Mouse (Mus musculus): ENCODE measurements around the gene Hist1h2bc.
A peak's percentile ranks its signal among the peaks of the same experiment; 100 is the strongest.
"Not testable (repeated sequence)": the region's sequence is repeated elsewhere in the genome, so short reads cannot be mapped to it uniquely, and the experiment has no call there.

The Hist1h2bc gene

DNA sequence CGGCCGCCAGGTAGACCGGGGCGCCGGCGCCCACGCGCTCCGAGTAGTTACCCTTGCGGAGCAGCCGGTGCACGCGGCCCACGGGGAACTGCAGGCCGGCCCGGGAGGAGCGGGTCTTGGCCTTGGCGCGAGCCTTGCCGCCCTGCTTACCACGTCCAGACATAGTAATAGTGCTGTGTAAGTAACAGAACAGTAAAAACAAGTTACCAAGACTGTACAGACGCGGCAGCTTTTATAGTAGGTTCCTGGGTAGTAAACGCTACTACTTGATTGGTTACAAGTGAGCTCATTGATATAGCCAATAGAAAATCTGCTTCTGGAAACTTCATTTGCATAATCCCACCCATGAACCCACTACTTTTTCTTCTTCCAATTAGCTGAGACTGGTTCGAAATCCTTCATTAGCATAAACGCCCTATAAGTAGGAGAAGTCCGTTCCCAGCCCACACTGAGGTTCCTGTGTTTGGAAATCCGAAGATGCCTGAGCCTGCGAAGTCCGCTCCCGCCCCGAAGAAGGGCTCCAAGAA is at the start of gene Hist1h2bc, which contains the start of gene Hist1h2ac:
Gene Hist1h2bc (plus strand): TSS at position 445 of the 527 bp plus-strand sequence.
Gene Hist1h2ac (minus strand): TSS at position 194 of the 527 bp plus-strand sequence.
- peak; percentile 91 for DNase-seq

DNA sequence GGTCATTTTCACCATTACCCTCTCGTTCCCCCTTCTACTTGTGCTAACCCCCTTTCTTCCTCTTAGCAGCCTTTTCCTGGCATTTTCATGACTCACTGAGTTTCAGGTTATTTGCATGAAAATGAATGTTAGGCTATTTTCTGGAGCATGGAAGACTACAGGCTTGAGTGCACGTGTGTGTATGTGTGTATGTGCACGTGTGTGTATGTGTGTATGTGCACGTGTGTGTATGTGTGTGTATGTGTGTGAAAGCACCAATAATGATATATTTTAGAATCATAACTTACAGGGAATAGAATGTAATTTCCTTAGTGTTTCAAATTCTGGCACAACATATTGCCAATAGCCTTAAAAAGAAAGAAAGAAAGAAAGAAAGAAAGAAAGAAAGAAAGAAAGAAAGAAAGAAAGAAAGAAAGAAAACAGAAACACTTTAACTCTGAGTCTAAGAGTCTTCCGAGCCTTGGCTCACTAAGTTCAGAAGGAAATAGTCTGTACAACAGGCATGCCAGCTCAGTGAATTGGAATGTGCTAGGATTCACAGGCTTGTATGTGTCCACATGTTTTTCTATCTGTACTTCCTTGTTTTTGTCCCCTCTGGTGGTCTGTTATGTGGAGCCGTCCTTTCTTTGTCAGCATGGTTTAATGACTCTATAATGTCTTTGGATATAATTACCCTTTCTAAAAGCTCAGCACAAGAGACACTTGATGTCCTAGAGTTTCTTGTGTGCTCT is 24.2 kb upstream of the Hist1h2bc start:
- DNase-seq: no peak

DNA sequence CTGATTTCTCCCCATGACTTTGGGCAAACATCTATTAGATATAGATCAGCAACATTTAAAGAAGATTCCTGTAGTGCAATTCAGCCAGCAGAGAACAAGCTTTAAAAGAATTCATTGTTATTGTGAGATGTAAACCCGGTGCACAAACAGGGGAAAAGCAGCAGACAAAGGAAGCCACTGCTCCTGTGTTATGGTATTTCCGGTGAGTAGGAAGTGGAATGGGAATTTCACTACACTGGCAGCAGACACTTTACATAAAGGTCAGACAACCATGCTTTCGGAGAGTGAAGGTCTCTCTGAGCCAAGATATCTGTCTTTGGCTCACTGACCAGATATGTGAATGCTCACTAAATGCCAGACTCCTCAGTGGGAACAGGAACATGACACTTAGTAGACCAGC is 21.5 kb upstream of the Hist1h2bc start:
- no peak for DNase-seq

DNA sequence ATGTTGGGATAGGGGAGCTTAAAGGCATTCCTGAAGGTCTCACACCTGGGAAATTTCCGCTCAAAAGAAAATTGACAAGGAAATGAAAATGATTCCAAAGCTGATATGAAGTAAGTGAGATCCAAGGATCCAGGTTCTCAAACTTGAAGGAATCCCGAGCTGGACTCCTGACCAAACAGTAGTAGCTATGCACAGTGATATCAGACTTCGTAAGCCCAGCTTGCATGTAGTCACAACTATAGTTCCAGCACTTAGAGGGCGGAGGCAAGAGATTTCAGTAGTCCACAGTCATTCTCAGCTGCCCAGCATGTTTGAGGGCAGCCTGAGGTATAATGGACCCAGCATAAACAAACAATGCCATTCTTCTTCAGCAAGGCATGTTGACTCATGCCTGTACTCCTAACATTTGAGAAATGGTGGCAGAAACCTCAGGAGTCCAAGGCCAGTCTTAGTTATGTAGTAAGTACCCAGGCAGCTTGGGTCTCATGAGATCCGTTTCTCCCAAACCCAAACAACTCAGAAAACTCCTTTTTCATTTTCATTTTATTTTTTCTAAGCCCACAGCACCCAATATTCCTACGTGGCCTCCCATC is 1.9 kb upstream of the Hist1h2bc start:
- no peak for DNase-seq

DNA sequence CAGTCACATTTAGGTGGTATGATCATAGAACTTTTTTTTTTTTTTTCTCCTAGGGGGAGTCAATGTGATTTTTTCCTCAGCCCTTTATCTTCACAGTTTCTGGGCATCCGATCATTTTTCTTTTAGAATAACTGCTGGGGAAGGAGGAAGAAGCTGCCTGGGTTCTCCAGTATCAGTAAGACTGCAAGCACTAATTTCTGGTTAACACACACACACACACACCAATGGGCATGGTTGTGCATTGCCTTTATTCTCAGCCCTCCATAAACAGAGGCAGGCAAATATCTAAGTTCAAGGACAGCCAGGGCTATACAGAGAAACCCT is 1.4 kb upstream of the Hist1h2bc start:
- no peak for DNase-seq

DNA sequence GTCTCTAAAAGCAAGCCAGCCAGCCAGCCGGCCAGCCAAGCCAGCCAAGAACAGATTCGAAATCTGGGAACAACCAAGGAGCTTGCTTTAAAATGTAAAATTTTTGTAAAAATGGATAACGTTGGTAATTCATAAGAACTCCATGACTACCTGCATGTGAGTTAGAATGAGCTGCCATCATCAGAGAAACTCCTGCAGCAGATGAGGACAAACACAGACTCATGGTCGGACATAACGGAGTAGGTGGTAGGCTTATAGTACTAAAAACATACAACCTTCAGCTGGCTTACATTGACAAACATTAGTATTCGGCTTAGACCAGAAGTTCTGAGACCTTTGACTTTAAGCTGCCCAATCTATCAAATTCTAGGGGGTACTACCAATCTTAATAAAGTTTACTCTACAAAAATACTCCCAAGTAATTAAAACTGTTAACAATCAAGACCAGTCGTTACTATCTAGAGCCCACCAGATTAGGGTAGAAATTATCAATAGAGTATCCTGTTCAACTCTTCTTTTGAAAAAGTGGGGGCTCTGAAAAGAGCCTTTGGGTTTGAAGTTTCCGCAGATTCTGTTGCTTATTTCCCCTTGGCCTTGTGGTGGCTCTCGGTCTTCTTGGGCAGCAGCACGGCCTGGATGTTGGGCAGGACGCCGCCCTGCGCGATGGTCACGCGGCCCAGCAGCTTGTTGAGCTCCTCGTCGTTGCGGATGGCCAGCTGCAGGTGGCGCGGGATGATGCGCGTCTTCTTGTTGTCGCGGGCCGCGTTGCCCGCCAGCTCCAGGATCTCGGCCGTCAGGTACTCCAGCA is 848 bp upstream of the Hist1h2bc start:
- DNase-seq: not testable (repeated sequence)

DNA sequence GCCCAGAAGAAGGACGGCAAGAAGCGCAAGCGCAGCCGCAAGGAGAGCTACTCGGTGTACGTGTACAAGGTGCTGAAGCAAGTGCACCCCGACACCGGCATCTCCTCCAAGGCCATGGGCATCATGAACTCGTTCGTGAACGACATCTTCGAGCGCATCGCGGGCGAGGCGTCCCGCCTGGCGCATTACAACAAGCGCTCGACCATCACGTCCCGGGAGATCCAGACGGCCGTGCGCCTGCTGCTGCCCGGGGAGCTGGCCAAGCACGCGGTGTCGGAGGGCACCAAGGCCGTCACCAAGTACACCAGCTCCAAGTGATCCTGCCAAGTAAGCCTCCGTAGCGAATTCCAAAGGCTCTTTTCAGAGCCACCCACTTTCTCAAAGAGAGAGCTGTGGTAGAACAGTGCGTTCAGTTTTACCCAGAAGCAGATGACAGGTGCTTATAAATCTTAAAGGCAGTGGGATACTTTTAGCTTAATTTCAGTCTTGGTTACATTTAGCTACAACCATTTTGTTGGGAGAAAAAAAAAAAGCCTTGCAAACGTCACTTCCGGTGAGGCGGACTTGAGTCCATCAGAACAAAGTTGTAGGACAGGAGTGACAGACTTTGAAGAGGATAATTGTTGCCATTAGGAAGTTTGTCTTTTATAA is 421 bp downstream of the Hist1h2bc start:
- DNase-seq: peak; percentile 73

DNA sequence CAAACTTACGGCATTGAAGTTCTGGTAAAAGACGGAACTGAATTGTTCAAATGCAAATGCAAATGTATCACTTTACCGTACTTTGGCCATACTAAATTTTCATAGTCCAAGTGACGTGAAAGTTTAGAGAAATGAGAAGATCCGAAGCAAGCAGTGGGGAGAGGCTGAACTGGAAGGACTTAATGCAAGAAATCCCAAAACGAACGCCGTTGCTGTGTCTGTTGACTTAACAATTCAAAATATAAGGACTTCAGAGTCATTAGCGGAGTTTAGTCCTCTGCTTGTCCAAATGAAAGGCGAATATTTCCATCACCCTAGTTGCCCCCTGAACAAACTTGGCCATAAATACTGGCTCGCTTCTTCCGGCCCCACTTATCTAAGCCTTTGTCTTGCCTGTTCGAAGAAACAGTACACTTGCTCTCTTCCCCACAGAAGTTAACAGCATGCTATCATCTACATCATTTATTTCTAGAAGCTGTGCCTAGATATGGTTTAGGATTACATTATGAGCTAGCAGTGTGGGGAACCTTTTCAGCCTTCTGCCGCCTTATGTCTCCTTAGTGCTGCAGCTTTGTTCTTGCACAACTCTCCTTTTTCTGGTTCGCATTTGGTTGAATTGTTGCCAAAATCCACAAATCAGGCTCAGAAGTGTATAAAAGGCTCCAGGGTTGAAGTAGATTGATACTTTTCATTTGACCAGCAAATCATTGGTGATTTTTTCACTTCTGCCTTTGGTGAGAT is 1.3 kb downstream of the Hist1h2bc start:
- DNase-seq: peak; percentile 37

DNA sequence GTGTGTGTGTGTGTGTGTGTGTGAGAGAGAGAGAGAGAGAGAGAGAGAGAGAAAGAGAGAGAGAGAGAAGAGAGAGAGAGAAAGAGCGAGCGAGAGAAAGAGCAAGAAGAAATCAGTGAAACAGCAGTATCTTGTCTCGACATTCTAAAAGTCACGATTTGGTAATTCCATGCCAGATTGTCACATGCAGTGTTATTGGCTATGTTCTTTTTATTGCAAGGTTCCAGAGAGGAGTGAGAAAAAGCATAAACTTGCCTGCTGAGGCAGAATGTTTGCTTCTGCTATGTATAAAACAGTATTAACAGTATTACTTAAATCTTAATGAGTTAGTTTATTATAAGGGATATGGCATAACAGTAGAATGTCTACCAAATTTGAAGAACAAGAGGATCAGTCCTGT is 2.0 kb downstream of the Hist1h2bc start:
- DNase-seq: no peak

DNA sequence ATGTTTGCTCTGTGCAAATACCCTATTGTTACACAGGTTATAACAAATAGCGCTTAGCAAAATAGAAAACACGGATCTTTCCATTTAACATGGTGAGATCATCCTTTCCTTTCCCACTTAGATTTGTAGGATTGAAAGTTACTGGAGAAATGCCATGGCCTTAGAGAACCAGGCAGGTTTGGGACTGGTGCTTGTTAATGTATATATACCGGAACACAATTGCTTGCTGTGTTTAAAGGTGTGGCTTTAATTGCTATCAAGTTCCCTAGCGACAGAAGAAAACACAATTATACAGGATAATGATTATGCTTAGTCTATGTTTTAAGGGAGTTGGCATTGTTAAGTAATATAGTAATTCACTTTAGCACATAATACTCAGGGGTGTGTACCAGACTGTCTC is 3.2 kb downstream of the Hist1h2bc start:
- DNase-seq: no peak

DNA sequence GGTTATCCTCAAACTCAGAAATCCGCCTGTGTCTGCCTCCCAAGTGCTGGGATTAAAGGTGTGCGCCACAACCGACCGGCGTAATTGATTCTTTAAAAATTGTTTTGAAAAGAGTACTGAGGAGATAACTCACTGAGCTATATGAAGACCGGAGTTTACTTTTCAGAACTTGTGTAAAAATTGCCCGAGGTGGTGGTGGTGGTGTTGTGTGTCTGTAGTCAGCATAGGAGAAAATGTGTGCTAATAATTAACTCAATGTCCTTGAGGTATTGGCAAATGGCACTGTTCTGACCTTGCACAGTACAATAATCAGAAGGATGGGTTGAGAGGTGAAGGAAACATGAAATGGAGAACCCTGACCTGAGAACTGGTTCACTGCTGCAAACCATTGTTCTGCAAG is 3.9 kb downstream of the Hist1h2bc start:
- DNase-seq: no peak

DNA sequence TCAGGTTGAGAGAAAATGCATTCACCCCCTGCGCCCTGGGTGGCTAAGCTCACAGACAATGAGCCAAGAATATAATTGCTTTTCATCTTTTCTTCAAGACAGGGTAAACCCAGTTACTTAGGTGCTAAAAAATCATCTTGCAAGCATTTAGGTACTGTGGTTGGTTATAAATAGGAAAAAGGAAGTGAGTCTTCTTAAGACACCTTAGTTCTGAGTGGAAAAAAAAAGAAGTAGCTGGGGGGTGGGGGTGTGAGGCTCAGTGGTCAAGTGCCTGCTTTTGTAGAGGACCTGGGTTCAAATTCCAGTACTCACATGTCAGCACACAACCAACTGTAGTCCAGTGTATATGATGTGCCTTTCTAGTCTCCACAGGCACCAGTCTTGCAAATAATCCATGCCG is 5.0 kb downstream of the Hist1h2bc start:
- no peak for DNase-seq

DNA sequence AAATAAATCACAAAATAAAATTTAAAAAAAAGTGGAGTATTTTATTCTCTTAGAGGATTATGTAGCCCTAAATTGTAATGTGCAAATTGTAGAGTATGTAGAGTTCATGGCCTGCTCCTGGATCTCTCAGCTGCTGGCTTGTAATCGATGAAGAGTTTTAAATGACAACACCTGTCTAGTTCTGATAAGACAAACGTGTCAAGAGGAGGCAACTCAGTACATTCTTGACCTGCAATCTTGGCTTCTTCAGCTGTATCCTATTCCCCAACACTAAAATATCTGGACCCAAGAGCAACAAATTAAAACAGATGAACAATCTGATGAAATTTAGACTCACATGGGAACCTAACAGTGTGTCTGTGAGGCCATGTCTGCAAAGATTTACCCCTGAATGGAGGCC is 5.5 kb downstream of the Hist1h2bc start:
- no peak for DNase-seq

DNA sequence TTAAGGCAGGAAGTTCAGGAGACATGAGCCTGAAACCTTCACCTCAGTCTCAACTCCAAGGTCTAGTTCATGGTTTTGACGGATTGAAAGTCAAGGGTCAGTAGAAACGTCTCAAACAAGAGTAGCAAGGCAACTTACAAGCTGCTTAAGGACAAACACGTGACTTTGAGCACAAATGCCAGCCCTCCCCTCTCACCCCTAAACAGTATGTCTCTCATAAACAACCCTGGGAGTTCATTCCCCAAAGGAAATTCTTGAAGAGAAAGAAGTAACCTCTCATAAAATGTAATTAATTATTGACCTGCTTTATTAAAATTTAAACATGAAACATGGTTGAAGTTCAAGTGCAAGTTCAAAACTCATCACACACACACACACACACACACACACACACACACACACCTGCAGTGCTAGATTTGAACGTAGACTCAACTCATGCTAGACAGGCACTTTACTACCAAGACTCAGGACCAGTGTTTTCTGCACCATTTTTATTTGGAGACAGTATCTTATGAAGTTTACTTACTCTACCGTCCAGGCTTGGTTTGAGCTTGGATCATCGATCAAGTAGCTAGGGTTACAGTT is 9.9 kb downstream of the Hist1h2bc start:
- peak; percentile 68 for DNase-seq

DNA sequence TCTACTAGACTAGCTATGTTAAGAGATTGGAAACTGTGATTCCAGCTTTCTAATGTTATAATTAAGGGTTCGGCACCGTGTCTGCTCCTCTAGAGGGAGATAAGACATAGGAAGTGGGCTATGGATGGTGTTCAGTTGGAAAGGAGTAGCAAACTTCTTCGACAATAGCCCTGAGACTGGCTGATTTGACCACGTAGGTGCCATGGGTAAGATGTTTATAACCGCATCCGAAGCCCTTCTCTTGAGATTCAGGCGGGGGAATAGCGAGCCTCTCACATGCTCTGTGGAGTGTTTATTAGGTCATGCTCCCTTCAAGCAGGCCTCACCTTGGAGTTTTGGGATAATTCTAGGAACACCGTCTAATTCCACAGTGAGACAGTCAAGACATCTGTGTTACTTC is 11.0 kb downstream of the Hist1h2bc start:
- no peak for DNase-seq

DNA sequence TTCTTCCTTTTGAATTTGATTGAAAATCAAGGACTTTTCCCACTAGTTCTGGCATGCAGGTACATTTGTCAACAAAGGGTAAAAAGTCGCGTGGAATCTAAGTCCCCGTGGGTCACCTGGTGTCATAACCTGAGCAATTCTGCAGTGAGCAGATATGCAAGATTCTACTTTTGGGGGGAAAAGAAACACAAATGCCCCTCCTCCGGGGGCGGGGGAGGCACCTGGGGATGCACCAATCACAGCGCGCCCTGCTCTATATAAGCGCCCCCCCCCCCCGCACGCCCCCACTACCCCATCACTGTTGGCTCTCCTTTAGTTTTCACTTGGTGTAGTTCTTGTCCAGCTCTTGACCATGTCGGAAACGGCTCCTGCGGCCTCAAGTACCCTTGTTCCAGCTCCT is 11.5 kb downstream of the Hist1h2bc start, which contains the start of gene Hist1h1t:
Gene Hist1h1t (plus strand): TSS at position 301 of the 400 bp plus-strand sequence.
- DNase-seq: no peak

DNA sequence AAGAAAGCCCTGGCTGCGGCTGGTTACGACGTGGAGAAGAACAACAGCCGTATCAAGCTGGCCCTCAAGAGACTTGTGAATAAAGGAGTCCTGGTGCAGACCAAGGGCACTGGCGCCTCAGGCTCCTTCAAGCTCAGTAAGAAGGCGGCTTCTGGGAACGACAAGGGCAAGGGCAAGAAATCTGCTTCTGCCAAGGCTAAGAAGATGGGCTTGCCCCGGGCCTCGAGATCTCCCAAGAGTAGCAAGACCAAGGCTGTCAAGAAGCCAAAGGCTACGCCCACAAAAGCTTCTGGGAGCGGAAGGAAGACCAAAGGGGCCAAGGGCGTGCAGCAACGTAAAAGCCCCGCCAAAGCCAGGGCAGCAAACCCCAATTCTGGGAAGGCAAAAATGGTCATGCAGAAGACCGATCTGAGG is 12.1 kb downstream of the Hist1h2bc start:
- no peak for DNase-seq

DNA sequence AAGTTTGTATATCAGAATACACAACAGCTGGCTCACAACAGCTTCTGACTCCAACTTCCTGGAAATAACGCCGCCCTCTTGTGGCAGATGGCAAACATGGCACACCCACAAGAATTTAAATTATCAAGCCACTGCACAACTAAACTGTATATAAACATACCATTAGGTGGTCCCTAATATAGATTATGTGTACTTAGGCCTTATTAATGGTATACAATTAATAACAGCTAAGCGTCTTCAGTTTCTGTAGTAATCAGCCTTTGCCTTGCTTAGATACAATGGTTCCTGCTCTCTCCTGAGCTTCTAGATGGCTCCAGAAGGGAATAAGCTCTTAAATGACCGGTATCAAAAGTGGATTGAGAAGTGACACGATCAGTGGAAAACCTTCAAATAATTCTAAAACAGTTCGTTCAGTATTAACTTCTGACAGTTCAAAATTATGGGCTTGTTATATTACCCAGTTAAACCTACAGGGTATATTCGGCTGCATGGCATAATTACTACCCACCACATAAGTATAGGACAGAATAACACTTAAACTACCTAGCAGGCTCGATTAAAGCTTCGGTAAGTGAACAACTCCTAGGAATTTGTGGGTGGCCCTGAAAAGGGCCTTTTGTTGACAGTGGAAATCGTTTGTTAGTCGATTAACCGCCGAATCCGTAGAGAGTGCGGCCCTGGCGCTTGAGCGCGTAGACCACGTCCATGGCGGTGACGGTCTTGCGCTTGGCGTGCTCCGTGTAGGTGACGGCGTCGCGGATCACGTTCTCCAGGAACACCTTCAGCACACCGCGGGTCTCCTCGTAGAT is 13.7 kb downstream of the Hist1h2bc start:
- DNase-seq: peak; percentile 65

DNA sequence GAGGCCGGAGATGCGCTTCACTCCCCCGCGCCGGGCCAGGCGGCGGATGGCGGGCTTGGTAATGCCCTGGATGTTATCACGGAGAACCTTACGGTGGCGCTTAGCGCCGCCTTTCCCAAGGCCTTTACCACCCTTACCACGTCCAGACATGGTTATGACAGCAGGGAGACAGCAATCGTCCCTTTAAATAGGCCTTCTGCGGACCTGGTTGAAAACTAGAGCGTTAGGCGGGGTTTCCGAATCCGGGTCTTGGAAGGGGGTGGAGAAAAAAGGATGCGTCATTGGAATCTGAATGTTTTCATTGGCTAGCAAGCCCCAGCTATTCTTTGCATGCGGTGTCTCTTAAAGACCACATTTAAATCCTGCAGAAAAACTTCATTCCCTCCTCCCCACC is 14.3 kb downstream of the Hist1h2bc start, which contains the start of gene Hist1h4c:
Gene Hist1h4c (minus strand): TSS at position 155 of the 394 bp plus-strand sequence.
- DNase-seq: peak; percentile 98

DNA sequence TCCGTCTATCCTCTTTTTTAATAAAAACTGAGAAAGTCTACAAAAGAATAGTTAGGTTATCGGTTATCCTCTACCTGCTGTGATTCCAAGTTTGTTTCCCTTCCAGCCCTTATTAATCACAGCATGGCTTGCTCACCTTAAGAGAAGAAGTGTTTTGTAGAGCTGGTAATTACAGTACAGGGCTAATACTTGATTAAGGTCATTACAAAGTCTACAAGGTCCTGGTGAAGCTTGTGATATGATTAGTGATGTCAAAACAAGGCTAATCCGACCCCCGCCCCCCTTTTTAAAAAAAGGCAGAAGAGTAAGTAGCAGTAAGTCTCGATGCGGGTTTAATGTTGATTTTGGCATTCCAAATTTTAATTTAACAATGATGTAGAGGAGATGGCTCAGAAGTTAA is 15.0 kb downstream of the Hist1h2bc start:
- DNase-seq: no peak

DNA sequence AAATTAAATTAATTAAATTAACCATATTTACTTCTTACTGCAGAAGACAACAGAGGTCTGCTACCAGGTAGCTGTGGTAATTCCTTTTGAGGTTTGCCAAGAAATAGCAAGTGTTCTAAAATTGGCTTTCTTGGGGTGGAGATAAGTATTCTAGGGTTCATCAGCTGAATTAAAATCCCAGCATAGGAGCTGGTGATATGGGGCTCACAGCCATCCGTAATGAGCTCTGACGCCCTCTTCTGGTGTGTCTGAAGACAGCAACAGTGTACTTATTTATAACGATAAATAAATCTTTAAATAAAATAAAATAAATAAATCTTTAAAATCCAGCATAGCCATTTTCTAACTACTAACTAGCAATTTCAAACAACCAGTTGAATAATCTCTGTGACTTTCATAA is 15.8 kb downstream of the Hist1h2bc start:
- DNase-seq: no peak

Measured in kidney, postnatal 14 days (tissue).